Mouse (Mus musculus): ENCODE results near the gene D430019H16Rik. TPM values are rescaled to one million over a fixed set of nuclear protein-coding genes. Genes with fewer than 3 reads are reported as not detected.

D430019H16Rik gene
- total and polyA plus RNA-seq, 2 experiments = 0.65 to 0.92 TPM

DNA sequence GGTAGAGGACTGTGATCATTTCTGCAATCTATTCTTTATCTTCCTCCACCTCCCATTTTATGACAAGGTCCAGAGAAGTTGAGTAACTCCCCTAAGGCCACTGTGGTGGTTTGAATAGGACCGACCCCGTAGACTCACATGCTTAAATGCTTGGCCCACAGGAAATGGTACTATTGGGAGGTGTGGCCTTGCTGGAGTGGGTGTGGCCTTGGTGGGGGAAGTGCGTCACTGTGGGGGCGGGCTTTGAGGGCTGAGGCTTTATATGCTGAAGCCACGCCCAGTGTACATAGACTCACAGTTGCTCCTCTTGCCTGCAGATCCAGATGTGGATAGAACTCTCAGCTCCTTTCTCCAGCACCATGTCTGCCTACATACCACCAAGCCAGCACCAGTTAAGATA is 57.5 kb downstream of the D430019H16Rik start:
- Histone ChIP-seq H3K79me2 (ENCODE audit: control insufficient read depth, insufficient read depth, low read length) (no peaks in the 10 kb centered on the region), H3K27ac (replicated peaks; ENCODE audit: insufficient read depth, low read depth, low read length) (no peak overlapping the region), H3K4me1 (ENCODE audit: control insufficient read depth, insufficient read depth, low read length) (no peaks in the 10 kb centered on the region), H3K9ac (ENCODE audit: low read depth, low read length) (no peak overlapping the region), H3K27me3 (ENCODE audit: control insufficient read depth, insufficient read depth, low read length) (0 out of 2 replicates have a peak, but pooled peaks cover 4% of the 10 kb centered on the region), H3K36me3 (ENCODE audit: control insufficient read depth, insufficient read depth, low read length) (no peaks in the 10 kb centered on the region), H3K4me3 (ENCODE audit: insufficient read depth, low read depth, low read length) (no peak overlapping the region)
- WGBS = 78% methylated on average over 5 of the region's 5 CpGs
- TF ChIP-seq POLR2A (IDR thresholded peaks at IDR 0.05; ENCODE audit: extremely low read depth, insufficient read depth, low read length) (no peak), CTCF (IDR thresholded peaks at IDR 0.05; ENCODE audit: low read depth, low read length) (no peak)
- DNase-seq (ENCODE audit: extremely low read depth, low read depth, low spot score) = no peak

- 64% methylated on average over 16 of the region's 16 CpGs for WGBS
- Histone ChIP-seq H3K27ac (replicated peaks; ENCODE audit: insufficient read depth, low read depth, low read length) (no peak overlapping the region), H3K79me2 (ENCODE audit: control insufficient read depth, insufficient read depth, low read length) (no peaks in the 10 kb centered on the region), H3K4me3 (ENCODE audit: insufficient read depth, low read depth, low read length) (no peak overlapping the region), H3K36me3 (ENCODE audit: control insufficient read depth, insufficient read depth, low read length) (no peaks in the 10 kb centered on the region), H3K9ac (ENCODE audit: low read depth, low read length) (no peak overlapping the region), H3K4me1 (ENCODE audit: control insufficient read depth, insufficient read depth, low read length) (no peaks in the 10 kb centered on the region), H3K27me3 (ENCODE audit: control insufficient read depth, insufficient read depth, low read length) (0 out of 2 replicates have a peak, but pooled peaks cover 4% of the 10 kb centered on the region)
- TF ChIP-seq POLR2A (IDR thresholded peaks at IDR 0.05; ENCODE audit: extremely low read depth, insufficient read depth, low read length) = no peak
- DNase-seq (ENCODE audit: extremely low read depth, low read depth, low spot score) = no peak
Observed at GRCm38 (mm10) chr12:105511671-105512502, 58.2 kb downstream of the D430019H16Rik start.

DNA sequence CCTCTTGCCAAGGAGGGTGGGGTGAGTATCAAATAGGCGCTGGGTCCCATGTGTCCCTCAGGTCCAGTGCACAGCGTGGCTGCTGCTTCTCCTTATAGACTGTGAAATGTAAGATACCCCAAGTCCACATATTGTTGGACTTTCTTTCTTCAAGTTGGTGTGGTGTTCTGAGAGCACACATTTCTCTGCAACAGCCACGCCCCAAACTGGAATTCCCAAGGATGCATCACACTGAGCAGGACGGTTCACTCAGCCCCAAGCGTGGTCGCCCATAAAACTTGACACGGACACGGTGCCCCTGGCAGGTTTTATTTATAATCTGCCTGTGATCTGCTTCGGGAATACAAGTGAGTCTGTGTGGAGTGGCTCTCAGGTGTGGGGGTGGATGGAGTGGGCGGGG is 60.5 kb downstream of the D430019H16Rik start:
- H3K4me1 ChIP-seq (ENCODE audit: control insufficient read depth, insufficient read depth, low read length) = no peaks in the 10 kb centered on the region
- H3K9ac ChIP-seq (ENCODE audit: low read depth, low read length) = no peak overlapping the region
- WGBS = 85% methylated on average over 10 of the region's 10 CpGs
- no peak for DNase-seq (ENCODE audit: extremely low read depth, low read depth, low spot score)
- no peaks in the 10 kb centered on the region for H3K79me2 ChIP-seq (ENCODE audit: control insufficient read depth, insufficient read depth, low read length)
- no peaks in the 10 kb centered on the region for H3K36me3 ChIP-seq (ENCODE audit: control insufficient read depth, insufficient read depth, low read length)
- H3K27me3 ChIP-seq (ENCODE audit: control insufficient read depth, insufficient read depth, low read length) = 0 out of 2 replicates have a peak, but pooled peaks cover 4% of the 10 kb centered on the region
- H3K4me3 ChIP-seq (ENCODE audit: insufficient read depth, low read depth, low read length) = no peak overlapping the region
- TF ChIP-seq CTCF (IDR thresholded peaks at IDR 0.05; ENCODE audit: low read depth, low read length) = no peak
- TF ChIP-seq POLR2A (IDR thresholded peaks at IDR 0.05; ENCODE audit: extremely low read depth, insufficient read depth, low read length) = no peak
- no peak overlapping the region for H3K27ac ChIP-seq (replicated peaks; ENCODE audit: insufficient read depth, low read depth, low read length)

DNA sequence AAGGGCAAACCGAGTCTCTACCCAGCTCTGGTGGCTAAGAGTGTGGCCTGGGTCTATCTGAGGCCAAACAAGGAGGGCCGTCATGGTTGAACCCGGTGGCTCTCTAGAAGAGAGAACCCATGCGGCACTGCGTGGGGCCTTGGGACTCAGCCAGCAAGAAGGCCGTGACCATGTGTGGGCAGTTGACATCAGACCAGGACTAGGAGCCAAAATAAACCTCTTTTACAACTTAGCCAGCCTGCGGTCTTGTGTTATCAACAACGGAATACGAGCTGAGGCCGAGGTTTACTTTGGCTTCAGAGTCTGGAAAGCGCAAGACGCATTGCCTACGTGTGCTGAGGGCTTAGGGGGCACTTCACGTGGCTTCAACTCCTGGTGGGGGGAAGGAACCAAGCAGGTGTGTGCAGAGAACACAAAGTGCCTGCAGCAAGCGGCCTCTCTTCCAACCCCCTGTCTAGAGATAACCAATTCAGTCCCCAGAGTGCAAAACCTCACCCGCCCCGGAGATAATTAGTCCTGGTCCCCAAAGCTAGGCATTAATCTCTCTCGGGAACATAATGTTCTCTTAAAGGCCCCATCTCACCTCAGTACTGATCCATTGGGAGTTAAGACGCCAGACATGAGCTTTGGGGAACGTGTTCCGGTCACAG is 63.5 kb downstream of the D430019H16Rik start:
- Histone ChIP-seq H3K27me3 (ENCODE audit: control insufficient read depth, insufficient read depth, low read length) (0 out of 2 replicates have a peak, but pooled peaks cover 4% of the 10 kb centered on the region), H3K4me1 (ENCODE audit: control insufficient read depth, insufficient read depth, low read length) (no peaks in the 10 kb centered on the region), H3K27ac (replicated peaks; ENCODE audit: insufficient read depth, low read depth, low read length) (no peak overlapping the region), H3K36me3 (ENCODE audit: control insufficient read depth, insufficient read depth, low read length) (no peaks in the 10 kb centered on the region), H3K79me2 (ENCODE audit: control insufficient read depth, insufficient read depth, low read length) (no peaks in the 10 kb centered on the region), H3K4me3 (ENCODE audit: insufficient read depth, low read depth, low read length) (no peak overlapping the region), H3K9ac (ENCODE audit: low read depth, low read length) (no peak overlapping the region)
- DNase-seq (ENCODE audit: extremely low read depth, low read depth, low spot score) = no peak
- TF ChIP-seq POLR2A (IDR thresholded peaks at IDR 0.05; ENCODE audit: extremely low read depth, insufficient read depth, low read length) = no peak
- TF ChIP-seq CTCF (IDR thresholded peaks at IDR 0.05; ENCODE audit: low read depth, low read length) = no peak
- WGBS = 60% methylated on average over 21 of the region's 21 CpGs

- no peak for TF ChIP-seq CTCF (IDR thresholded peaks at IDR 0.05; ENCODE audit: low read depth, low read length)
- no peak for TF ChIP-seq POLR2A (IDR thresholded peaks at IDR 0.05; ENCODE audit: extremely low read depth, insufficient read depth, low read length)
- Histone ChIP-seq H3K4me1 (ENCODE audit: control insufficient read depth, insufficient read depth, low read length) (no peaks in the 10 kb centered on the region), H3K4me3 (ENCODE audit: insufficient read depth, low read depth, low read length) (no peak overlapping the region), H3K36me3 (ENCODE audit: control insufficient read depth, insufficient read depth, low read length) (no peaks in the 10 kb centered on the region), H3K79me2 (ENCODE audit: control insufficient read depth, insufficient read depth, low read length) (no peaks in the 10 kb centered on the region), H3K9ac (ENCODE audit: low read depth, low read length) (no peak overlapping the region), H3K27me3 (ENCODE audit: control insufficient read depth, insufficient read depth, low read length) (0 out of 2 replicates have a peak, but pooled peaks cover 4% of the 10 kb centered on the region), H3K27ac (replicated peaks; ENCODE audit: insufficient read depth, low read depth, low read length) (no peak overlapping the region)
- no peak for DNase-seq (ENCODE audit: extremely low read depth, low read depth, low spot score)
- WGBS = 86% methylated on average over 2 of the region's 2 CpGs
Observed at GRCm38 (mm10) chr12:105519851-105520250, 66.2 kb downstream of the D430019H16Rik start.

Measured in liver, adult 2 months (tissue).